Mouse (Mus musculus): ENCODE data around the gene Cdk14.

The Cdk14 gene

DNA sequence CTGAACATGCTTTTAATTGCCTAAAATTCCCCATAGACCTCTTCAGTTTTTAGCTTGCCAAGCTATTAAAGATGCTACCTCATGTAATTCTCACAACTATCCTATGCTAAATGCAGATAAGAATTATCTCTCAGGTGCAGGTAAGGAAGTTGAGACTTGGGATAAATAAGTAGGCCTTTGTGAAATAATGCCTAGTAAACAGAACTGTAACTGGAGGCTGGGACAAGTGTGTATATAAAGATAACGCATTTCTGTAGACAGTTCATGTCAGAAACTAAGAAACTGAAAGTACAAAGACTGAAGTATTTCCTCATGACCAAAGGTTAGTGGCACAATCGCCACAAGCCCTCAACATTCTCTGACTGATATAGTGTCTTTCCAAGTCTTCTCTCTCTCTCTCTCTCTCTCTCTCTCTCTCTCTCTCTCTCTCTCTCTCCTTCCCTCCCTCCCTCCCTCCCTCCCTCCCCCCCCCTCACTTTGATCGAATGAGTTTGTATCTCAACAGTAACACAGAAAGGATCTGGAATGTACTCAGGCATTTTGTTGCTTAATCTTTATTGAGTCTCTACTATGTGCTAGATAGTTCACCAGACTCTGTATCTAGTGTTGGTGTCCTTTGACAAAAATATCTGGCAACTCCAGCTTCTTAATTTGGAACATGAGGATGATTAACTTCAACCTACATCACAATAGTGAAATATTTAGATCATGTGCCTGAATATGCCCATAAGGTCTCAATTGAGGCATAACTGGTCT lies 233.9 kb downstream of the Cdk14 start:
- no peak for DNase-seq (ENCODE audit: low spot score in 2 of 2)

DNA sequence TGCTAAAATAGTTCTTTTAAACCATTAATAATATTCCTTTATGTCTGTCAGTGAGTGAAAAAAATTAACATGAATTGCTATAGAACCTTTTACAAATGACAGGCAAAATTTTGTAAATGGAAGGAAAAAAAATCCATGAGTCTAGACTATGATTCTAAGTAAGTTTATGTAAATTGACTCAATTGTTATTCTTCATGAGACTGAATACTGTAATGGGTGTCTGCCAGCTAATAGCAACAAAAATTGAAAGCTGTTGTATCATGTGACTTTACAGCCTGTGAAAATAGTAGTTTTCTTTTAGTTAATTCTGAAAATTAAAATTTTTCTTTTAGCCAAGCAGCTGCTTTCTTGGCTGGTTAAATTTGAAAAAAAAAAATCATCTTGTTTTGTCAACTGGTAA lies 234.6 kb downstream of the Cdk14 start:
- no peak for DNase-seq (ENCODE audit: low spot score in 2 of 2)

GRCm38 (mm10) chr5:5180711-5181110 lies 239.4 kb downstream of the Cdk14 start:
- DNase-seq (ENCODE audit: low spot score in 2 of 2): no peak

- DNase-seq (ENCODE audit: low spot score in 2 of 2): no peak
These were observed 239.8 kb downstream of the Cdk14 start for GRCm38 (mm10) chr5:5180311-5180710.

GRCm38 (mm10) chr5:5176052-5176451 lies 244.1 kb downstream of the Cdk14 start:
- no peak for DNase-seq (ENCODE audit: low spot score in 2 of 2)

- no peak for DNase-seq (ENCODE audit: low spot score in 2 of 2)
These were observed 244.5 kb downstream of the Cdk14 start for GRCm38 (mm10) chr5:5175611-5176010.

- DNase-seq (ENCODE audit: low spot score in 2 of 2): no peak
These were observed 245.0 kb downstream of the Cdk14 start for GRCm38 (mm10) chr5:5175090-5175489.

- DNase-seq (ENCODE audit: low spot score in 2 of 2): no peak
These were observed 254.0 kb downstream of the Cdk14 start for GRCm38 (mm10) chr5:5166086-5166485.

GRCm38 (mm10) chr5:5164326-5164725 lies 255.8 kb downstream of the Cdk14 start:
- no peak for DNase-seq (ENCODE audit: low spot score in 2 of 2)

DNA sequence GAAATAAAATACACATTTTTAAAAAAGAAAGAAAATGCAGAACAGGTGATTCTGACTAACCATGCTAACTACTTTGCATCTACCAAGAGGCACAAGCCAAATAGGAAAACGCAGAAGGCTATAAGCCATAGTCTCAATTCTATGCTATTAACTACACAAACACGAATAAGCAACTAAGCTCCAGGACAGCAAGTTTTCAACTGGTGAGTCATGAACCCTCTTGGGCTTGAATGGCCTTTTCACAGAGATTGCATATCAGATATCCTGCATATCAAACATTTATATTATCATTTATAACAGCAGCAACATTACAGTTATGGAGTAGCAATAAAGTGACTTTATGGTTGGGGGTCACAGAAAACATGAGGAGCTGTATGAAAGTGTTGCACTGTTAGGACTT lies 256.3 kb downstream of the Cdk14 start:
- DNase-seq (ENCODE audit: low spot score in 2 of 2): no peak

GRCm38 (mm10) chr5:5159521-5159920 lies 260.6 kb downstream of the Cdk14 start:
- DNase-seq (ENCODE audit: low spot score in 2 of 2): no peak

DNA sequence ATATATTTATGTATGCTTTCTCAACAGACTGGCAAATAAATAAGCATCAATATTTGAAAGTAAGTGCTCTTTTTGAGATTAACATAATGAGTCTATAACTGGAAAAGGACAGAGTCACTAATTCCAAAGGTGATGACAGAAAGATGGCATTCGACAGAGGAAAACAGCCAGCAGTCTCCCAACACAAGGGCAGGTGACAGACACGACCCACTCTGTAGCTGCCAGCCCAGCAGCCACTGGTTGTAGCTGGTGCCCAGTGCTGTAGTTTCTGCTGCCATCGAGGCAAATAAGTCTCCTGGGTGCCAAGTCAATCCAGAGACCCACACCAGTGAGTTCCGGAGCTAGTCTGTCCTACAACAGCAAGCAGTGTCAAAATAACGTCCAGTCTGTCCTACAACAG lies 280.3 kb downstream of the Cdk14 start:
- no peak for DNase-seq (ENCODE audit: low spot score in 2 of 2)

- DNase-seq (ENCODE audit: low spot score in 2 of 2): no peak
These were observed 285.1 kb downstream of the Cdk14 start for GRCm38 (mm10) chr5:5134905-5135511.

DNA sequence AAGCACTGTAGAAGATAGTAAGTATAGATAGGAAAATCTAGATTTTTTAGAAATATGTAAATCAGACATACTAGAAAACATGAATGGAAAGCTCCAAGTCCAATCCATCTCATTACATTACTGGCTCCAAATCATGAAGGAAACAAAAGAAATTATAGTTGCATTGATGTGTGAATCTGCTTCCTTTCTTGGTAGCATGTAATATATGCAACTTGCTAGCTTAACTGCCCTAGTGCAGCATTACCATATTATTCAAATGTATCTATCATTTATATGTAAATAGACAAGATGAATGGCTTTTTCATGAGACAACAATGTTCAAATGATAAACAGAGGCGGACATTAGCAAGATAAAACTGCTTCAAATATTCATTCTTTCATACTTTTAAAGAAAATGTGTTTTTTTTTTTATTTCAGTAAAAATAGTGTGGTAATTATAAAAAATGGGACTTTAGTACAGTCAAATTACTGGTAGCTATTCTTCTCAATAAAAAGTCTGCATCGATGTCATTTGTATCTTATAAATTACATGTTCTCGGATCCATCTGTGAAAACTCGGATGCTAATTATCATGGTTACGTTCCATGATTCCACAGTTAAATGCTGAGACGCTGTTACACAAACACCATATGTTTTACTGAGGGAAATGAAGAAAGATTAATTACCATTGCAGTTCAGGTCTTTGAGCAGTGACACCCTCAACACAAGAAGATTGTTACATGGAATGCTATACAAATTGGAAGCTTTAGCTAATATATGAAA lies 285.8 kb downstream of the Cdk14 start:
- no peak for DNase-seq (ENCODE audit: low spot score in 2 of 2)

- no peak for DNase-seq (ENCODE audit: low spot score in 2 of 2)
These were observed 291.3 kb downstream of the Cdk14 start for GRCm38 (mm10) chr5:5128852-5129251.

DNA sequence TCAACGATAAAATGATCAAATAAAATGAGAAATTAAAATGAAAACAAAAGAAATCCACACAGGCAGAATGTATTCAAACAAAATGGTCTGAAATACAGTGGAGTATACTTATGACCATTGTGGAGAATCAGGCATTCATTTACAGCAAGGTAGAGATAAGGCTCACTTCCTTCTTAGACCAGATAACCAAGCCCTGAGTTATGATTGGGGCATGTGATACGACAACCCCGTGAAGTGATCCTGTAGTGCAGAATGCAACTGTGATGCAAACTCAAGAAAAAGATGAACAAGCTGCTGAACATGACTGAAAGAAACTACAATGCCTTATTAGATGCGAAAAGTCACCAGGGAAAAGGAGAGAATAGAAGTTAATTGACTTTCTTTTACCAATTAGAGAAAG lies 295.5 kb downstream of the Cdk14 start:
- DNase-seq (ENCODE audit: low spot score in 2 of 2): no peak

DNA sequence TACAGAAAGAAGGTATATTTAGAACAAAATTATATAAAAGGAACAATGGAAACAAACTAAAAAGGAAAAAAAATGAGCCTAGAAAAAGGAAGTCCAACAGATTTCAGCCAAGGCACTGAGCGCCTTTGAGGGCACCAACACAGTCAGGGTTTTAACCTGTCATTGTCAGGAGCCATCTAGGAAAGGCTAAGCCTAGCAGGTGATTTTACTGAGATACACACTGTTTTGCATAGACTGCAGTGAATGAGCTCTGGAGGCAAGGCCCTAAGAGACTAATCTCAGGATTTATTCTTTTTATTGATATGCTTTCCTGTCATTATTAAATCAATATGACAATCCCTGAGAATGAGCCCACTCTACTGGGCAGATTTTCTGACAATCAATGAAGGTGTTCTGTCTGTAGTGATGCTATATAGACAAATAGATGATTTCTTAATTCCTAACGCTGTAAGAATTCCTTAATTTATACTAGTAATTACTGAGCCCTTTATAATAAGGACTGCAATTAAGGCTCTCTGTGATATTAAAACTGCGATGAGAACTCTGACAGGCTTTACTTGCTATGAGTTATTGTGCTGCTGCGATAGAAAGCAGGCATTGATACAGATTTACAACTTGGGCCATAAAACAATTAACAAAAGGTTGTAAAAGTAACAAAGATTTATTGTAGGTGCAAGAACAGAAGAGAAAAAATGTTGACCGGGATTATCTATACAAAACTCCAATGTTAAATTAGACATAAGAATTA lies 303.2 kb downstream of the Cdk14 start:
- DNase-seq (ENCODE audit: low spot score in 2 of 2): no peak

- DNase-seq (ENCODE audit: low spot score in 2 of 2): no peak
These were observed 304.6 kb downstream of the Cdk14 start for GRCm38 (mm10) chr5:5115546-5115945.

GRCm38 (mm10) chr5:5109621-5110020 lies 310.5 kb downstream of the Cdk14 start:
- no peak for DNase-seq (ENCODE audit: low spot score in 2 of 2)

- DNase-seq (ENCODE audit: low spot score in 2 of 2): no peak
These were observed 311.1 kb downstream of the Cdk14 start for GRCm38 (mm10) chr5:5109017-5109416.

DNA sequence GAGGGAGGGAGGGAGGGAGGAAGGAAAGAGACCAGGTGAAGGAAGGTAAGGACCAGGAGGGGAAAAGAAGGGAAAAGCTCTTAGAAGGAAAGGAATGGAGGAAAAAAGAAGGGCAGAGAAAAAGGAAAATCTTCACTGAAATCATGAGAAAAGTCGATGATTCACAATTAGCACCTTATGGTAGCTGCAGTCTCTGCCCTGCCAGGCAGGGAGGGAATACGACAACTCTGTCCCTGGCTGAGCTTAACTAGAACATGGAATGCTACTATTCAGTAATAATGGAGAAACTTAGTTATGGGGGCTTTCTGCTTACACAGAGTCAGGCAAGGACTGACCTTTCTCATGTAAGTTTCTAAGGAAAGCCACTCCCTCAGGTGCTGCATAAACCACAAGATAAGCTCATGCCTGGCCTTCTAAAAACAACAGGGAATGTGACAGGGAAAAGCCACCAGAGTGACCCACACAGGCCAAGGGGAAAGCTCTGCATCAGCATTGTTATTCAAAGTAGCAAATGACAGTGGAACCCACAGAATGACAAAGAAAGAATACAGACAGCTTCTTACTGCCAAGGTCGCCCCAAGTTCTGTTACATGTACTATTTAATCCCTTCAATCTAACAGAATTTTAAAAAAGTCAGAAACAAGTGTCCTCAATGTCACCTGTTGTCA lies 323.7 kb downstream of the Cdk14 start:
- DNase-seq (ENCODE audit: low spot score in 2 of 2): no peak

GRCm38 (mm10) chr5:5092736-5093135 lies 327.4 kb downstream of the Cdk14 start:
- DNase-seq (ENCODE audit: low spot score in 2 of 2): no peak

Data from spleen, postnatal 14 days (tissue).